Mouse (Mus musculus): ENCODE measurements around the gene Sv2a.

DNA sequence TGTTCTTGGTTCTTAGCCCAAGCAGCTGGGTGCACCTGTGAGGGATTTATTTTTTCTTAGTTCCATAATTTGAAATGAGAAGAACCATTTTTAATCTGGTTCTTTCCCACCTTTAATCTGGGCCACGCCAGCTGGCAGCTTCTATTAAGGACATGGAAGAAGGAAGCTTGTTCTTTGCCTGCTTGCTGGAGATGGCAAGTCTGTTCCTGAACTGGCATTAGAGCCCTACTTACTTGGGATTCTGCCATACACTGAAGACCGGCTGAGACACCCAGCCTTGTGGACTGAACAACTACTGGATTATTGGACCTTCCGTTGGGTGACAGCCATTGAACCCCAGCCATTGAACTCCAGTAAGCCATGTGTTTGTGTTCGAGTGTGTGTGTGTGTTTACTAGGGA lies 41.8 kb downstream of the Sv2a start:
- TF ChIP-seq TCF3 (IDR thresholded peaks at IDR 0.05; ENCODE audit: insufficient read length, low read depth) (no peak), POLR2A (IDR thresholded peaks at IDR 0.05; ENCODE audit: insufficient read length, low read depth) (no peak), MAX (IDR thresholded peaks at IDR 0.05; ENCODE audit: low read depth) (no peak), TCF12 (IDR thresholded peaks at IDR 0.05; ENCODE audit: insufficient read depth, poor library complexity, severe bottlenecking) (no peak), MYOG (IDR thresholded peaks at IDR 0.05; ENCODE audit: control insufficient read depth in 1 of 3, insufficient read depth in 1 of 3, insufficient read length in 2 of 3, low read depth in 2 of 3) (no peak), CEBPB (IDR thresholded peaks at IDR 0.05; ENCODE audit: insufficient read depth, poor library complexity, severe bottlenecking) (no peak), MYOD1 (IDR thresholded peaks at IDR 0.05; ENCODE audit: control insufficient read depth in 1 of 3, insufficient read length in 2 of 3, low read depth in 2 of 3) (no peak), USF1 (IDR thresholded peaks at IDR 0.05; ENCODE audit: low read depth) (no peak), POLR2AphosphoS2 (IDR thresholded peaks at IDR 0.05; ENCODE audit: insufficient read length, low read depth) (no peak), E2F4 (IDR thresholded peaks at IDR 0.05; ENCODE audit: insufficient read depth) (no peak), SRF (IDR thresholded peaks at IDR 0.05; ENCODE audit: control insufficient read depth, insufficient read length, low read depth) (no peak)

All from myocyte (in vitro differentiated cells).